Mouse (Mus musculus) kidney, postnatal 36 days (tissue): ENCODE measurements at regions not wholly inside any gene's neighbourhood (a gene's known extent, or its start where the extent isn't known, plus 50 kb on each side); places are given as distances from the start of the nearest gene placed in this dataset.

Experiments
- DNase-seq, 2 experiments: peaks; one replicate each; pipeline ENCODE4 v3.0.0; 2021 to 2022; ENCODE audit warnings: mixed read lengths in 2 of 2

- peak in 1 of 2 experiments; percentile 7 for DNase-seq
Observed at GRCm38 (mm10) chr11:38938124-38938883, 1702.5 kb upstream of the Tenm2 start.
